Mouse (Mus musculus) lung, embryonic 16.5 days (tissue): Measurements from ENCODE around the gene Rgs3. TPM values are rescaled to one million over a fixed set of nuclear protein-coding genes. Genes with fewer than 3 reads are reported as not detected.

Source experiments
- ATAC-seq: fragments of 200-750 bp; cut with Nextera tagmentation; 2 replicates; pipeline ENCODE4 v1.8.0; 2017; ENCODE audit warnings: low read depth, mild to moderate bottlenecking, moderate library complexity
- H3K27ac ChIP-seq: fragments of 300-500 bp; sonication (generic); 2 replicates; pipeline ENCODE4 v1.5.1; 2014; ENCODE audit warnings: mild to moderate bottlenecking, control low read depth, low read length
- H3K27me3 ChIP-seq: fragments of 300-500 bp; sonication (generic); 2 replicates; pipeline ENCODE4 v1.6.1; 2014; ENCODE audit warnings: low read depth, low read length, mixed read lengths; ENCODE audit not compliant: control insufficient read depth, insufficient read depth
- H3K36me3 ChIP-seq: fragments of 300-500 bp; sonication (generic); 2 replicates; pipeline ENCODE4 v1.6.1; 2014; ENCODE audit warnings: low read length; ENCODE audit not compliant: control insufficient read depth, insufficient read depth
- H3K4me1 ChIP-seq: fragments of 300-500 bp; sonication (generic); replicated peaks from 2 replicates; pipeline ENCODE4 v1.6.1; 2014; ENCODE audit warnings: low read length, mixed read lengths; ENCODE audit not compliant: control insufficient read depth, insufficient read depth
- H3K4me2 ChIP-seq: fragments of 300-500 bp; sonication (generic); 2 replicates; pipeline ENCODE4 v1.6.1; 2014; ENCODE audit warnings: low read depth, low read length, control low read depth
- H3K4me3 ChIP-seq: fragments of 300-500 bp; sonication (generic); 2 replicates; pipeline ENCODE4 v1.5.1; 2014; ENCODE audit warnings: mild to moderate bottlenecking, low read length, control low read depth
- H3K9ac ChIP-seq: fragments of 300-500 bp; sonication (generic); 2 replicates; pipeline ENCODE4 v1.6.1; 2014; ENCODE audit warnings: low read length, control low read depth
- H3K9me3 ChIP-seq: fragments of 300-500 bp; sonication (generic); 2 replicates; pipeline ENCODE4 v1.6.1; 2016; ENCODE audit warnings: low read length; ENCODE audit not compliant: control insufficient read depth
- WGBS: fragments of 180-500 bp; shearing (Covaris S2); extraction: QIAGEN DNeasy Blood & Tissue Kit; methylation state at CpG from one replicate; pipeline ENCODE4 v1.1.7; 2014; 5-methylcytosine and 5-hydroxymethylcytosine counted together
- polyA plus RNA-seq: library from polyadenylated mRNA; unstranded; fragments of >200 nt; fragmentation: Nextera tagmentation; extraction: Ambion mirVana; gene quantifications from 2 replicates; pipeline ENCODE4 v1.2.1, GENCODE M21; 2015

The Rgs3 gene
- polyA plus RNA-seq, 1 experiment from 2014 or later = 57.4 TPM

- no peaks in the 10 kb centered on the region for H3K9me3 ChIP-seq
- H3K4me1 ChIP-seq = peaks cover 14% of the 10 kb centered on the region
- no peak overlapping the region for H3K27ac ChIP-seq
- ATAC-seq = no peak
- H3K9ac ChIP-seq = no peak overlapping the region
- H3K27me3 ChIP-seq = no peaks in the 10 kb centered on the region
- WGBS = 67% methylated on average over 11 of the region's 11 CpGs
- no peak overlapping the region for H3K4me3 ChIP-seq
- H3K36me3 ChIP-seq = no peaks in the 10 kb centered on the region
- no peak overlapping the region for H3K4me2 ChIP-seq
These were observed 121.8 kb downstream of the Rgs3 start for GRCm38 (mm10) chr4:62681467-62681866.

- Histone ChIP-seq H3K27me3 (no peaks in the 10 kb centered on the region), H3K36me3 (no peaks in the 10 kb centered on the region), H3K4me3 (no peak overlapping the region), H3K4me2 (no peak overlapping the region), H3K9ac (no peak overlapping the region), H3K9me3 (no peaks in the 10 kb centered on the region), H3K4me1 (peaks cover 13% of the 10 kb centered on the region), H3K27ac (no peak overlapping the region)
- ATAC-seq = no peak
- WGBS = 64% methylated on average over 8 of the region's 8 CpGs
These were observed 122.7 kb downstream of the Rgs3 start for GRCm38 (mm10) chr4:62682371-62682770.

- no peak overlapping the region for H3K9ac ChIP-seq
- ATAC-seq = no peak
- WGBS = 83% methylated on average over 6 of the region's 6 CpGs
These were observed 123.5 kb downstream of the Rgs3 start for GRCm38 (mm10) chr4:62683148-62683547.

GRCm38 (mm10) chr4:62684351-62684750 lies 124.7 kb downstream of the Rgs3 start:
- Histone ChIP-seq H3K9me3 (no peaks in the 10 kb centered on the region), H3K4me2 (no peak overlapping the region), H3K9ac (no peak overlapping the region), H3K27ac (no peak overlapping the region), H3K4me3 (no peak overlapping the region), H3K27me3 (no peaks in the 10 kb centered on the region), H3K36me3 (0 out of 2 replicates have a peak, but pooled peaks cover 2% of the 10 kb centered on the region), H3K4me1 (peaks cover 13% of the 10 kb centered on the region)
- ATAC-seq = peak; percentile 46; the same call in 1 of the 2 replicates
- WGBS = 72% methylated on average over 3 of the region's 3 CpGs

More at GRCm38 (mm10) chr4:62683148-62683547, 123.5 kb downstream of the Rgs3 start:
- Histone ChIP-seq H3K4me2 (no peak overlapping the region), H3K4me1 (peaks cover 13% of the 10 kb centered on the region), H3K4me3 (no peak overlapping the region), H3K9me3 (no peaks in the 10 kb centered on the region), H3K27me3 (no peaks in the 10 kb centered on the region), H3K36me3 (0 out of 2 replicates have a peak, but pooled peaks cover 2% of the 10 kb centered on the region), H3K27ac (no peak overlapping the region)

- H3K27me3 ChIP-seq = no peaks in the 10 kb centered on the region
- H3K27ac ChIP-seq = no peak overlapping the region
- no peak for ATAC-seq
- H3K4me2 ChIP-seq = no peak overlapping the region
- H3K36me3 ChIP-seq = 0 out of 2 replicates have a peak, but pooled peaks cover 2% of the 10 kb centered on the region
- no peaks in the 10 kb centered on the region for H3K9me3 ChIP-seq
- H3K4me3 ChIP-seq = no peak overlapping the region
- H3K9ac ChIP-seq = 0 out of 2 replicates have a peak overlapping the region, but pooled peaks have one; percentile 11
- WGBS = 77% methylated on average over 10 of the region's 10 CpGs
- peaks cover 13% of the 10 kb centered on the region for H3K4me1 ChIP-seq
These were observed 125.6 kb downstream of the Rgs3 start for GRCm38 (mm10) chr4:62685268-62685667.

- Histone ChIP-seq H3K4me1 (peaks cover 21% of the 10 kb centered on the region), H3K27ac (peak overlapping the region; percentile 66), H3K9ac (no peak overlapping the region), H3K4me2 (no peak overlapping the region), H3K4me3 (no peak overlapping the region), H3K9me3 (no peaks in the 10 kb centered on the region), H3K36me3 (peaks cover 5% of the 10 kb centered on the region; the same call in 1 of the 2 replicates), H3K27me3 (no peaks in the 10 kb centered on the region)
- ATAC-seq = peak; percentile 66
- 39% methylated on average over 1 of the region's 1 CpGs for WGBS
These were observed 127.1 kb downstream of the Rgs3 start for GRCm38 (mm10) chr4:62686769-62687168.

- no peak for ATAC-seq
- Histone ChIP-seq H3K4me2 (no peak overlapping the region), H3K9ac (no peak overlapping the region), H3K27ac (no peak overlapping the region), H3K4me1 (peaks cover 24% of the 10 kb centered on the region), H3K9me3 (no peaks in the 10 kb centered on the region), H3K27me3 (no peaks in the 10 kb centered on the region), H3K4me3 (no peak overlapping the region), H3K36me3 (peaks cover 5% of the 10 kb centered on the region; the same call in 1 of the 2 replicates)
- WGBS = 72% methylated on average over 5 of the region's 5 CpGs
These were observed 128.5 kb downstream of the Rgs3 start for GRCm38 (mm10) chr4:62688142-62688541.

GRCm38 (mm10) chr4:62690997-62691396 lies 131.3 kb downstream of the Rgs3 start:
- H3K27me3 ChIP-seq = no peaks in the 10 kb centered on the region
- no peak overlapping the region for H3K4me2 ChIP-seq
- no peaks in the 10 kb centered on the region for H3K9me3 ChIP-seq
- H3K4me3 ChIP-seq = no peak overlapping the region
- H3K4me1 ChIP-seq = peaks cover 23% of the 10 kb centered on the region
- no peak overlapping the region for H3K9ac ChIP-seq
- H3K27ac ChIP-seq = no peak overlapping the region
- no peak for ATAC-seq
- 48% methylated on average over 3 of the region's 4 CpGs for WGBS
- peaks cover 5% of the 10 kb centered on the region; the same call in 1 of the 2 replicates for H3K36me3 ChIP-seq

GRCm38 (mm10) chr4:62691625-62692024 lies 132.0 kb downstream of the Rgs3 start:
- Histone ChIP-seq H3K4me2 (no peak overlapping the region), H3K9me3 (no peaks in the 10 kb centered on the region), H3K4me1 (peaks cover 23% of the 10 kb centered on the region), H3K9ac (no peak overlapping the region), H3K4me3 (no peak overlapping the region), H3K27me3 (no peaks in the 10 kb centered on the region), H3K36me3 (peaks cover 5% of the 10 kb centered on the region; the same call in 1 of the 2 replicates), H3K27ac (no peak overlapping the region)
- 41% methylated on average over 1 of the region's 1 CpGs for WGBS
- no peak for ATAC-seq

GRCm38 (mm10) chr4:62693839-62694238 lies 134.2 kb downstream of the Rgs3 start:
- Histone ChIP-seq H3K4me2 (no peak overlapping the region), H3K27ac (no peak overlapping the region), H3K36me3 (peaks cover 3% of the 10 kb centered on the region; the same call in 1 of the 2 replicates), H3K27me3 (no peaks in the 10 kb centered on the region), H3K4me3 (no peak overlapping the region), H3K4me1 (peaks cover 40% of the 10 kb centered on the region), H3K9ac (no peak overlapping the region), H3K9me3 (no peaks in the 10 kb centered on the region)
- no peak for ATAC-seq
- WGBS = 42% methylated on average over 10 of the region's 10 CpGs
